Mouse (Mus musculus) ovary, postnatal 36 days (tissue): ENCODE measurements at regions not wholly inside any gene's neighbourhood (a gene's known extent, or its start where the extent isn't known, plus 50 kb on each side); places are given as distances from the start of the nearest gene placed in this dataset.

Source experiments
- DNase-seq: peaks from one replicate; pipeline ENCODE4 v3.0.0; 2022; ENCODE audit warnings: low spot score, mixed read lengths

- DNase-seq = no peak
These were observed 384.7 kb upstream of the Dynlrb2 start for GRCm38 (mm10) chr8:116120067-116120466.

GRCm38 (mm10) chr8:116117919-116118318 is 386.9 kb upstream of the Dynlrb2 start:
- no peak for DNase-seq

- no peak for DNase-seq
These were observed 388.1 kb upstream of the Dynlrb2 start for GRCm38 (mm10) chr8:116116625-116117024.

- DNase-seq = peak; percentile 57
These were observed 388.9 kb upstream of the Dynlrb2 start for GRCm38 (mm10) chr8:116115811-116116372.

GRCm38 (mm10) chr8:116114978-116115377 is 389.8 kb upstream of the Dynlrb2 start:
- DNase-seq = no peak

- peak; percentile 43 for DNase-seq
These were observed 390.3 kb upstream of the Dynlrb2 start for GRCm38 (mm10) chr8:116114502-116114901.

GRCm38 (mm10) chr8:116111168-116111567 is 393.6 kb upstream of the Dynlrb2 start:
- no peak for DNase-seq

- no peak for DNase-seq
These were observed 389.1 kb upstream of the Maf start for GRCm38 (mm10) chr8:116096666-116097065.

- no peak for DNase-seq
These were observed 375.6 kb upstream of the Maf start for GRCm38 (mm10) chr8:116083156-116083555.

- DNase-seq = no peak
These were observed 371.3 kb upstream of the Maf start for GRCm38 (mm10) chr8:116078849-116079407.

GRCm38 (mm10) chr8:116071497-116071896 is 363.9 kb upstream of the Maf start:
- DNase-seq = no peak

GRCm38 (mm10) chr8:116069538-116069937 is 361.9 kb upstream of the Maf start:
- no peak for DNase-seq

- DNase-seq = no peak
These were observed 360.4 kb upstream of the Maf start for GRCm38 (mm10) chr8:116067978-116068375.

GRCm38 (mm10) chr8:116067182-116067977 is 359.8 kb upstream of the Maf start:
- no peak for DNase-seq

GRCm38 (mm10) chr8:116065871-116066270 is 358.3 kb upstream of the Maf start:
- DNase-seq = no peak

GRCm38 (mm10) chr8:116065327-116065726 is 357.7 kb upstream of the Maf start:
- DNase-seq = no peak

- DNase-seq = no peak
These were observed 357.0 kb upstream of the Maf start for GRCm38 (mm10) chr8:116064562-116064961.

GRCm38 (mm10) chr8:116063541-116063940 is 355.9 kb upstream of the Maf start:
- DNase-seq = peak; percentile 16

- no peak for DNase-seq
These were observed 345.9 kb upstream of the Maf start for GRCm38 (mm10) chr8:116053483-116053882.

- no peak for DNase-seq
These were observed 345.4 kb upstream of the Maf start for GRCm38 (mm10) chr8:116053043-116053442.

GRCm38 (mm10) chr8:116048480-116048879 is 340.9 kb upstream of the Maf start:
- DNase-seq = no peak

GRCm38 (mm10) chr8:116046859-116047258 is 339.3 kb upstream of the Maf start:
- DNase-seq = no peak

GRCm38 (mm10) chr8:116045526-116045925 is 337.9 kb upstream of the Maf start:
- no peak for DNase-seq
